Comparison of ENCODE assay signal across 8 mouse cellular contexts in the genomic region with DNA sequence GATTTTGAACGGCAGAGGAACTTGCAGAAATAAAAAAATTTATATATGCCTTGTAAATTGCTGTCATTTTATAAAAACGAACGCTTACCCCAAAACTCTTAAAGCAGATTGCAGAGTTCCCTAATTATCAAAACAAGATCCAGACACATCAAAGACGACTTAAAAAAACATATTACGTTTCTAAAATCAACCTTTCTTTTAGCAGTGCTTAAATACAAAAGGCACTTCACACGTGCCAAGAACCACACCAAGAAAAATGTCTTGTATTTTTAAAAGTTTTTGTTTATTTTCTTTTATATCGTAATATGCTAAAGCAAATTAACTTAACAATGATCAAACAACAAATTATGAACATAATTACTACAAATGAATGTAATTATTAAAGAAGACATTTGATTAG. TPM values are rescaled to one million over a fixed set of nuclear protein-coding genes. Genes with fewer than 3 reads are reported as not detected.
A peak's percentile ranks its signal among the peaks of the same experiment; 100 is the strongest.
DNase-seq lines count a peak whose midpoint lies in the region; ATAC-seq and TF ChIP-seq lines count a peak whose summit lies in the region.

No protein-coding gene starts in this region.

- H3K27me3 ChIP-seq in thymus, adult 2 months (ENCODE audit: control insufficient read depth, insufficient read depth, low read length) = no peaks in the 10 kb centered on the region
- H3K27me3 ChIP-seq in liver, embryonic 12.5 days (replicated peaks) = no peaks in the 10 kb centered on the region

- peak overlapping the region; percentile 85 for H3K4me3 ChIP-seq in gastrocnemius, adult 2 months
- peak overlapping the region; percentile 93 for H3K4me3 ChIP-seq in thymus, adult 2 months (ENCODE audit: control insufficient read depth, insufficient read depth, low read length)
- peak overlapping the region; percentile 73 for H3K4me3 ChIP-seq in liver, embryonic 12.5 days

- no peak for DNase-seq in gastrocnemius, adult 2 months
- DNase-seq in gastrocnemius, postnatal 4 days (ENCODE audit: low spot score in 2 of 2) = no peak
- DNase-seq in thymus, adult 2 months = no peak
- DNase-seq in thymus, postnatal 36 days = no peak
- no peak for DNase-seq in frontal cortex, postnatal 10 days (ENCODE audit: low spot score in 2 of 2)
- DNase-seq in adrenal gland, adult 18-20 months (ENCODE audit: low spot score in 2 of 2) = no peak
- DNase-seq in cerebellum, postnatal 14 days = no peak

- no peak for TF ChIP-seq CTCF in gastrocnemius, adult 2 months (IDR thresholded peaks at IDR 0.05)
- no peak for TF ChIP-seq CTCF in thymus, adult 2 months (IDR thresholded peaks at IDR 0.05; ENCODE audit: borderline replicate concordance, control insufficient read depth, extremely low read depth, insufficient read depth, low read length, poor library complexity)

- no peak for TF ChIP-seq POLR2A in thymus, adult 2 months (IDR thresholded peaks at IDR 0.05; ENCODE audit: control insufficient read depth, extremely low read depth, insufficient read depth, low read length, poor library complexity)

- intact Hi-C loops in gastrocnemius, adult 2 months (cut with DNase I) = loop anchor here (2.0 kb wide), 1 partner anchor 111 kb away; the partner anchor contains the start of gene Med6

- under 1% methylated on average over 7 of the region's 7 CpGs for WGBS in thymus, adult 2 months
- WGBS in liver, embryonic 12.5 days (ENCODE audit: insufficient replicate concordance) = 3% methylated on average over 7 of the region's 7 CpGs

- H3K9me3 ChIP-seq in liver, embryonic 12.5 days (replicated peaks) = no peaks in the 10 kb centered on the region

- peak overlapping the region; percentile 99 for H3K27ac ChIP-seq in gastrocnemius, adult 2 months
- H3K27ac ChIP-seq in thymus, adult 2 months (ENCODE audit: control insufficient read depth, insufficient read depth, low read length) = peak overlapping the region; percentile 89; the same call in 1 of the 2 replicates
- peak overlapping the region; percentile 96 for H3K27ac ChIP-seq in liver, embryonic 12.5 days

- H3K9ac ChIP-seq in liver, embryonic 12.5 days = peak overlapping the region; percentile 72

- no peaks in the 10 kb centered on the region for H3K4me1 ChIP-seq in thymus, adult 2 months (replicated peaks; ENCODE audit: control insufficient read depth, insufficient read depth, low read length)
- H3K4me1 ChIP-seq in liver, embryonic 12.5 days = peaks cover 16% of the 10 kb centered on the region; the same call in 1 of the 2 replicates

- ATAC-seq in liver, embryonic 12.5 days = no peak

- H3K4me2 ChIP-seq in liver, embryonic 12.5 days = peak overlapping the region; percentile 79

- H3K36me3 ChIP-seq in thymus, adult 2 months (ENCODE audit: control insufficient read depth, insufficient read depth, low read length) = no peaks in the 10 kb centered on the region
- H3K36me3 ChIP-seq in liver, embryonic 12.5 days = peaks cover 2% of the 10 kb centered on the region; the same call in 1 of the 2 replicates

RNA-seq across cellular contexts. Expression of gene Cox16, which starts 0.7 kb away (rescaled TPM):
- total RNA-seq in gastrocnemius, adult 2 months (2021) = 10 to 100 TPM; 78.1 to 89.0 TPM
- 10 to 100 TPM; 74.7 to 83.9 TPM for total RNA-seq in gastrocnemius, postnatal 4 days (2021)
- 85.9 and 106 TPM in 2 replicates for polyA plus RNA-seq in thymus, adult 2 months (2012; rRNA removed)
- polyA plus RNA-seq in liver, embryonic 12.5 days (2016; fragmentation: Nextera tagmentation; extraction: Ambion mirVana) = 78.4 and 86.0 TPM in 2 replicates
- total RNA-seq in adrenal gland, adult 18-20 months (2021) = 100 to 1,000 TPM in 1 of 2 experiments, 10 to 100 TPM in 1; 99.5 to 104 TPM

RNA-seq across cellular contexts. Expression of gene Gm20498, which starts 48.5 kb away (rescaled TPM):
- total RNA-seq in gastrocnemius, adult 2 months (2021) = 10 to 100 TPM; 38.2 to 45.9 TPM
- total RNA-seq in gastrocnemius, postnatal 4 days (2021) = 10 to 100 TPM; 23.2 to 28.2 TPM
- 30.0 and 33.0 TPM in 2 replicates for polyA plus RNA-seq in thymus, adult 2 months (2012; rRNA removed)
- polyA plus RNA-seq in liver, embryonic 12.5 days (2016; fragmentation: Nextera tagmentation; extraction: Ambion mirVana) = 15.4 and 18.1 TPM in 2 replicates
- 10 to 100 TPM; 37.2 to 40.4 TPM for total RNA-seq in adrenal gland, adult 18-20 months (2021)

RNA-seq across cellular contexts. Expression of gene Synj2bp, which starts 48.5 kb away (rescaled TPM):
- total RNA-seq in gastrocnemius, adult 2 months (2021) = 10 to 100 TPM; 36.2 to 43.6 TPM
- 10 to 100 TPM; 21.6 to 26.7 TPM for total RNA-seq in gastrocnemius, postnatal 4 days (2021)
- 43.2 and 50.9 TPM in 2 replicates for polyA plus RNA-seq in thymus, adult 2 months (2012; rRNA removed)
- 18.8 and 22.5 TPM in 2 replicates for polyA plus RNA-seq in liver, embryonic 12.5 days (2016; fragmentation: Nextera tagmentation; extraction: Ambion mirVana)
- 10 to 100 TPM; 30.3 to 32.5 TPM for total RNA-seq in adrenal gland, adult 18-20 months (2021)
